Mouse (Mus musculus): ENCODE results near the gene Birc6. TPM values are rescaled to one million over a fixed set of nuclear protein-coding genes. Genes with fewer than 3 reads are reported as not detected.
"Not testable (repeated sequence)": the region's sequence is repeated elsewhere in the genome, so short reads cannot be mapped to it uniquely, and the experiment has no call there.

The Birc6 gene
- polyA plus RNA-seq, 1 experiment: 25.5 TPM

DNA sequence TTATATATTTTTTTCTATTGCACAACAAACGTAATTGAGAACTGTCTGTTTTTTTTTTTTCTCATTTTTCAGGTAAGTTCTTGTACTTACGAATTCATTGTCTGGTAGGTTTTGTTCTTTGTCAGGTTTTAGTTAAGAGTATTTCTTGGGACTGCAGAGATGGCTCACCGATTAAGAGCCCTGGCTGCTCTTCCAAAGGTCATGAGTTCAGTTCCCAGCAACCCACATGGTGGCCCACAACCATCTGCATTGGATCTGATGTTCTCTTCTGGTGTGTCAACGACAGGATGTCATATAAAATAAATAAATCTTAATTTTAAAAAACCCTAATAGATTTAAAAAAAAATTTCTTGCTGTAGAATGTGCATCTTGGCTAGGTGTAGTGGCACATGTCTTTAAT, 161.3 kb downstream of the Birc6 start:
- TF ChIP-seq MYOD1 (IDR thresholded peaks at IDR 0.05; ENCODE audit: control insufficient read depth, insufficient read length, low read depth): no peak
- TF ChIP-seq MYOG (IDR thresholded peaks at IDR 0.05; ENCODE audit: control insufficient read depth, extremely low read depth, insufficient read length): no peak
- TF ChIP-seq CTCF (IDR thresholded peaks at IDR 0.05; ENCODE audit: control insufficient read depth, insufficient read depth, insufficient read length): no peak
- no peak for TF ChIP-seq MAX (IDR thresholded peaks at IDR 0.05)
- no peak for TF ChIP-seq USF1 (IDR thresholded peaks at IDR 0.05; ENCODE audit: low read depth)
- no peak for TF ChIP-seq CEBPB (IDR thresholded peaks at IDR 0.05; ENCODE audit: low read depth)
- no peak for TF ChIP-seq FOSL1 (IDR thresholded peaks at IDR 0.05; ENCODE audit: insufficient read depth, low read length, poor library complexity, severe bottlenecking)
- H3K36me3 ChIP-seq (ENCODE audit: control insufficient read depth, insufficient read depth): peaks cover 50% of the 10 kb centered on the region
- no peaks in the 10 kb centered on the region for H3K79me2 ChIP-seq (ENCODE audit: control insufficient read depth, insufficient read depth)
- no peaks in the 10 kb centered on the region for H3K79me3 ChIP-seq (ENCODE audit: low read depth)
- no peak overlapping the region for H3K4me3 ChIP-seq (ENCODE audit: insufficient read depth, poor library complexity, severe bottlenecking)
- no peak overlapping the region for H3ac ChIP-seq (ENCODE audit: control insufficient read depth, insufficient read length, low read depth)
- no peaks in the 10 kb centered on the region for H3K27me3 ChIP-seq (ENCODE audit: control insufficient read depth, insufficient read depth, insufficient read length)

DNA sequence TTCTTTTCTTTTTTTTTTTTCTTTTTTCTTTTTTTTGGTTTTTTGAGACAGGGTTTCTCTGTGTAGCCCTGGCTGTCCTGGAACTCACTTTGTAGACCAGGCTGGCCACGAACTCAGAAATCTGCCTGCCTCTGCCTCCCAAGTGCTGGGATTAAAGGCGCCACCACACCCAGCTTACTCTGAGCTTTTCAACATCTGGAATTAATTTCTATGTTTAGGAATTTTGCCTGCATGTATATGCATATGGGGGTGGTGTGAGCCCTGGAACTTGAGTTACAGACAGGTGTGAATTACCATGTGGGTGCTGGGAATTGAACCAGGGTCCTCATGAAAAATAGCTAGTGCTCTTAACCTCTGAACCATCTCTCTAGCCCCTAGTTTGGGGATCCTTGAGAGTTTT, 173.6 kb downstream of the Birc6 start:
- not testable (repeated sequence) for H3K79me3 ChIP-seq (ENCODE audit: low read depth); H3ac ChIP-seq (ENCODE audit: control insufficient read depth, insufficient read length, low read depth); H3K79me2 ChIP-seq (ENCODE audit: control insufficient read depth, insufficient read depth); H3K27me3 ChIP-seq (ENCODE audit: control insufficient read depth, insufficient read depth, insufficient read length); H3K4me3 ChIP-seq (ENCODE audit: insufficient read depth, poor library complexity, severe bottlenecking)
- H3K36me3 ChIP-seq (ENCODE audit: control insufficient read depth, insufficient read depth): peaks cover 73% of the 10 kb centered on the region

DNA sequence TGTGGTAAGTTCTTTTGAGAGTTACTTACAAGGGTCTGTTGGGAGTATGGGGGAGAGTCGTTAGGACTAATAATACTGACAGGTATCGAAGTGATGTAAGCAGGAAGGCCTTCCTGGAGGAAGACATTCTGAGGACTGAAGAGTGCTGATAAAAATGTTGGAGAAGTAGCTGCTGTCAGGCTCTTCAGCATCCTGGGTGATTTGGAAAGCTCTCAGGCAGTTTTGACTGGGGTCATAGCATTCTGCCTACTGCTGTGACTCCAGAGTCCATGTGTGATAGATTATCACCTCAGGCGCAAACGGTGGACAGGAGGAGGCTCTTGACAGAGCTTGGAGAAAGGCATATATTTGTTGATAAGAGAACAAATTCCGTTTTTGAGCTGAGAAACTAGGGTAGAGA, 177.4 kb downstream of the Birc6 start:
- H3K36me3 ChIP-seq (ENCODE audit: control insufficient read depth, insufficient read depth): peaks cover 34% of the 10 kb centered on the region
- TF ChIP-seq USF1 (IDR thresholded peaks at IDR 0.05; ENCODE audit: low read depth) (no peak), CTCF (IDR thresholded peaks at IDR 0.05; ENCODE audit: control insufficient read depth, insufficient read depth, insufficient read length) (no peak), CEBPB (IDR thresholded peaks at IDR 0.05; ENCODE audit: low read depth) (no peak), MYOG (IDR thresholded peaks at IDR 0.05; ENCODE audit: control insufficient read depth, extremely low read depth, insufficient read length) (no peak), MAX (IDR thresholded peaks at IDR 0.05) (no peak), FOSL1 (IDR thresholded peaks at IDR 0.05; ENCODE audit: insufficient read depth, low read length, poor library complexity, severe bottlenecking) (no peak), MYOD1 (IDR thresholded peaks at IDR 0.05; ENCODE audit: control insufficient read depth, insufficient read length, low read depth) (no peak)
- no peak overlapping the region for H3ac ChIP-seq (ENCODE audit: control insufficient read depth, insufficient read length, low read depth)
- no peaks in the 10 kb centered on the region for H3K79me2 ChIP-seq (ENCODE audit: control insufficient read depth, insufficient read depth)
- no peaks in the 10 kb centered on the region for H3K79me3 ChIP-seq (ENCODE audit: low read depth)
- no peak overlapping the region for H3K4me3 ChIP-seq (ENCODE audit: insufficient read depth, poor library complexity, severe bottlenecking)
- H3K27me3 ChIP-seq (ENCODE audit: control insufficient read depth, insufficient read depth, insufficient read length): no peaks in the 10 kb centered on the region

DNA sequence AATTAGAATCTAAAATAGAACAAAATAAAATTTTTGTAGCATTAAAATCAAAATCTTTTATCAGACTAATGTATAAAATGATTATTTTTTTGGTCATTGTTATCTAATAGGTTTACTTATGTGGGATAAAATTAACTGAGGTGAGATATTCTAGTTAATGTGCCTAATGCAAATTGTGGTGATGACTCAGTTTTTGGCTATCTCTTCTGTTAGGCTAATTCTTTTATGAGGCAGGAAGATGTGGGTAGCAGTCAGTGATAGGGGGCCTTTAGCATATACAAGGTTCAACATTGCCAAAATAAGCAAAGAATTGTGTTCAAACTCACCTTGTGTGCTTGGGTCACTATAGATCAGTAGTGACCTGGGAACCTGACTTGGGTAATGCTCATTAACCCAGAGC, 178.5 kb downstream of the Birc6 start:
- peaks cover 25% of the 10 kb centered on the region for H3K36me3 ChIP-seq (ENCODE audit: control insufficient read depth, insufficient read depth)
- no peaks in the 10 kb centered on the region for H3K27me3 ChIP-seq (ENCODE audit: control insufficient read depth, insufficient read depth, insufficient read length)
- H3K79me3 ChIP-seq (ENCODE audit: low read depth): no peaks in the 10 kb centered on the region
- H3ac ChIP-seq (ENCODE audit: control insufficient read depth, insufficient read length, low read depth): no peak overlapping the region
- no peak overlapping the region for H3K4me3 ChIP-seq (ENCODE audit: insufficient read depth, poor library complexity, severe bottlenecking)
- TF ChIP-seq CTCF (IDR thresholded peaks at IDR 0.05; ENCODE audit: control insufficient read depth, insufficient read depth, insufficient read length): no peak
- TF ChIP-seq CEBPB (IDR thresholded peaks at IDR 0.05; ENCODE audit: low read depth): no peak
- TF ChIP-seq MYOG (IDR thresholded peaks at IDR 0.05; ENCODE audit: control insufficient read depth, extremely low read depth, insufficient read length): no peak
- no peak for TF ChIP-seq MAX (IDR thresholded peaks at IDR 0.05)
- TF ChIP-seq FOSL1 (IDR thresholded peaks at IDR 0.05; ENCODE audit: insufficient read depth, low read length, poor library complexity, severe bottlenecking): no peak
- TF ChIP-seq MYOD1 (IDR thresholded peaks at IDR 0.05; ENCODE audit: control insufficient read depth, insufficient read length, low read depth): no peak
- no peak for TF ChIP-seq USF1 (IDR thresholded peaks at IDR 0.05; ENCODE audit: low read depth)
- H3K79me2 ChIP-seq (ENCODE audit: control insufficient read depth, insufficient read depth): no peaks in the 10 kb centered on the region

DNA sequence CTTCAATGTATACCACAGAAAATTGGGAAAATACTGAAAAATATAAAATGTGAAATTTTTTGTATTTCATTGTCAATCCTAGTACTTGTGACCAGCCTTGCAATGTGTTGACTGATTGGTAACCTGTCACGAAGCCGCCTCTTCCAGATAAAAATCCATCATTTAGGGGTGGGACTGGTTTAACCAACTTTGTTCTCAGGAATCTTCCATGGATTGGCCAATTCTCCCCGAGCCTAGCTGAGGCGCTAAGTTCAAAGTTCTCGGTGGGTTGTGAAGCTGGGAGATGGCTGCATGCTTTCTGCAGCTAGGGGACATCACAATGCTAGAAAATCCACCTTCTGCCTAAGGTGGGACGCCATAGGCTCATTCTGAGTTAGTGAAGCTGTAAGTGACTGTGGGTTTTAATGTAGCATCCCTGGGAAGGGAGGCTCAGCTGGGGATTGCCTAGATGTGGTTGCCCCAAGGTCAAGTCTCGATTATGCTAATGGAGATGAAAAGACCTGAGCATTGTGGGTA, 179.6 kb downstream of the Birc6 start:
- no peak for TF ChIP-seq FOSL1 (IDR thresholded peaks at IDR 0.05; ENCODE audit: insufficient read depth, low read length, poor library complexity, severe bottlenecking)
- TF ChIP-seq MYOD1 (IDR thresholded peaks at IDR 0.05; ENCODE audit: control insufficient read depth, insufficient read length, low read depth): no peak
- TF ChIP-seq MYOG (IDR thresholded peaks at IDR 0.05; ENCODE audit: control insufficient read depth, extremely low read depth, insufficient read length): no peak
- TF ChIP-seq CTCF (IDR thresholded peaks at IDR 0.05; ENCODE audit: control insufficient read depth, insufficient read depth, insufficient read length): no peak
- no peak for TF ChIP-seq MAX (IDR thresholded peaks at IDR 0.05)
- TF ChIP-seq CEBPB (IDR thresholded peaks at IDR 0.05; ENCODE audit: low read depth): no peak
- no peak for TF ChIP-seq USF1 (IDR thresholded peaks at IDR 0.05; ENCODE audit: low read depth)
- no peaks in the 10 kb centered on the region for H3K79me2 ChIP-seq (ENCODE audit: control insufficient read depth, insufficient read depth)
- no peak overlapping the region for H3K4me3 ChIP-seq (ENCODE audit: insufficient read depth, poor library complexity, severe bottlenecking)
- no peaks in the 10 kb centered on the region for H3K79me3 ChIP-seq (ENCODE audit: low read depth)
- no peak overlapping the region for H3ac ChIP-seq (ENCODE audit: control insufficient read depth, insufficient read length, low read depth)
- no peaks in the 10 kb centered on the region for H3K27me3 ChIP-seq (ENCODE audit: control insufficient read depth, insufficient read depth, insufficient read length)
- peaks cover 15% of the 10 kb centered on the region for H3K36me3 ChIP-seq (ENCODE audit: control insufficient read depth, insufficient read depth)

DNA sequence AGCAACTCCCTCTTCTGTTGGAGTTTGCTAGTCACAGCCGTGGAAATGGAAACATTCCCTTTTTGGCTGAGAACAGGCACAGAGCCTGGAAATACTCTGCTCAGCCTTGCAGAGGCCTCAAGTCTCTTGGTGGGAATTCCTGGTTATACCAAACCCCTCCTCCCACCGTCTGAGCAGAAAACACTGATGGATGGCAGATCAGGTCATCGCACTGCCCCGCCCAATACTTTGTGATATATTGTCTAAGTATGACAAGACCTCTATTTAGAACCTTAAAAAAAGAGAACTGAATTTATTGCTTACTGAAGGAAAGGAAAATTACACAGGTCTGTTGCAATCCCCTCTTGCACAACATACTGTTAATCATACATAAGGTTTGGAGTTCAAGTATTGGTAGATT, 182.6 kb downstream of the Birc6 start:
- TF ChIP-seq MAX (IDR thresholded peaks at IDR 0.05) (no peak), MYOD1 (IDR thresholded peaks at IDR 0.05; ENCODE audit: control insufficient read depth, insufficient read length, low read depth) (no peak), CTCF (IDR thresholded peaks at IDR 0.05; ENCODE audit: control insufficient read depth, insufficient read depth, insufficient read length) (no peak), FOSL1 (IDR thresholded peaks at IDR 0.05; ENCODE audit: insufficient read depth, low read length, poor library complexity, severe bottlenecking) (no peak), MYOG (IDR thresholded peaks at IDR 0.05; ENCODE audit: control insufficient read depth, extremely low read depth, insufficient read length) (no peak), CEBPB (IDR thresholded peaks at IDR 0.05; ENCODE audit: low read depth) (no peak)
- no peaks in the 10 kb centered on the region for H3K79me2 ChIP-seq (ENCODE audit: control insufficient read depth, insufficient read depth)
- no peak overlapping the region for H3ac ChIP-seq (ENCODE audit: control insufficient read depth, insufficient read length, low read depth)
- no peak overlapping the region for H3K4me3 ChIP-seq (ENCODE audit: insufficient read depth, poor library complexity, severe bottlenecking)
- H3K79me3 ChIP-seq (ENCODE audit: low read depth): no peaks in the 10 kb centered on the region
- H3K36me3 ChIP-seq (ENCODE audit: control insufficient read depth, insufficient read depth): no peaks in the 10 kb centered on the region
- H3K27me3 ChIP-seq (ENCODE audit: control insufficient read depth, insufficient read depth, insufficient read length): no peaks in the 10 kb centered on the region
